Mouse (Mus musculus) cortical plate, adult 2 months (tissue): ENCODE results near the gene Tank. TPM values are rescaled to one million over a fixed set of nuclear protein-coding genes. Genes with fewer than 3 reads are reported as not detected.

Source experiments
- H3K27ac ChIP-seq: fragments of 200-500 bp; 2 replicates; pipeline ENCODE4 v1.5.1; 2012; ENCODE audit warnings: low read length, control low read depth, inconsistent platforms; ENCODE audit not compliant: insufficient read depth
- H3K4me1 ChIP-seq: fragments of 200-500 bp; 2 replicates; pipeline ENCODE4 v1.6.1; 2011; ENCODE audit warnings: low read length; ENCODE audit not compliant: control insufficient read depth, insufficient read depth
- H3K4me3 ChIP-seq: fragments of 200-500 bp; 2 replicates; pipeline ENCODE4 v1.5.1; 2011; ENCODE audit warnings: mild to moderate bottlenecking, low read length, control low read depth; ENCODE audit not compliant: insufficient read depth
- CTCF ChIP-seq: fragments of 200-500 bp; IDR thresholded peaks from 2 replicates; pipeline ENCODE4 v1.5.1; 2011; ENCODE audit warnings: mild to moderate bottlenecking, control low read depth, low read length; ENCODE audit not compliant: insufficient read depth; ENCODE audit errors: extremely low read depth
- POLR2A ChIP-seq: fragments of 200-500 bp; IDR thresholded peaks from 2 replicates; pipeline ENCODE4 v1.6.1; 2011; ENCODE audit warnings: mild to moderate bottlenecking, low read length, control low read depth; ENCODE audit not compliant: insufficient read depth; ENCODE audit errors: extremely low read depth
- polyA plus RNA-seq: library from polyadenylated mRNA; depleted of rRNA; stranded (reverse); fragments of >200 nt; gene quantifications from 2 replicates; pipeline ENCODE4 v1.2.3, GENCODE M21; 2012; rRNA removed

Tank gene
- polyA plus RNA-seq = 35.8 and 37.5 TPM in 2 replicates

DNA sequence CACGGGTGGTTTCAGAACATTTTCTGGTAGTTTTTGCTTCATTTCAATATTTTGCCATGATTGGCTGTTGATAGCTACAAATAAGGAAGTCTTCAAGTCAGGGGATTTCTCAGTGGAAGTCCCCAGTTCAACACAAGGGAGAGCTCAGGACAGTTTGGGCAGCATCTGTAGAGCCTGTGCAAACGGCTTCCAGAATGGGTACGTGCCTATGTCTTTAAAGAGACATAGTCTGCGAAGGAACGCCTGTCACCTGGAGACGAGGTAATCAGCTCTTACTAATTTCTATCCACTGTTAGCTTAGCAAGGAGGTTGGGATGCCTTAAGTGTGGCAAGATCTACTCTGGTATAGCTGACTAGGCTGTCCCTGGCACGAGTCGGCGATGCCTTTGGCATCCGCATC lies at the start of gene Tank:
Gene Tank, plus strand, starts transcription at position 153 of the 400 bp plus-strand sequence.
- Histone ChIP-seq H3K4me1 (no peaks in the 10 kb centered on the region), H3K27ac (no peak within 1 kb of the TSS), H3K4me3 (no peak within 1 kb of the TSS)
- TF ChIP-seq CTCF (no peak), POLR2A (no peak)

DNA sequence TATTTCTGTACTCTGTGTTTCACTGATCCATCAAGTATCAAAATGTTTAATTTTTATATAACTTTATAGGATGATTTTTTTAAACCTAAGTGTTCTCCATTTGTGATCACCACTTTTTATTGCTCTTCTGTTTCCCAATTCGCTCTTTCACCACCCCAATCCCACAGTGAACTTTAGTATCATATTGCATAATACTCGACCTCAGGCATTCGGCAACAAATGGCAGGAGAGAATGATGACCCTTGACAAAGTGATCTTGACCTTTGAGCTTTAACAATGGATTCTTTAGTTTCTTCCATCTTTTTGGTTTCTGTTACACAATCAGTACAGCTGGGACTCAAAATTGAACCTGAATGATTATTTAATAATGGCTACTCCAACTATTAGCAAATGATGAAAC lies 46.1 kb upstream of the Tank start:
- Histone ChIP-seq H3K4me3 (no peak overlapping the region), H3K4me1 (peaks cover 3% of the 10 kb centered on the region), H3K27ac (no peak overlapping the region)
- TF ChIP-seq CTCF = no peak
- no peak for TF ChIP-seq POLR2A

DNA sequence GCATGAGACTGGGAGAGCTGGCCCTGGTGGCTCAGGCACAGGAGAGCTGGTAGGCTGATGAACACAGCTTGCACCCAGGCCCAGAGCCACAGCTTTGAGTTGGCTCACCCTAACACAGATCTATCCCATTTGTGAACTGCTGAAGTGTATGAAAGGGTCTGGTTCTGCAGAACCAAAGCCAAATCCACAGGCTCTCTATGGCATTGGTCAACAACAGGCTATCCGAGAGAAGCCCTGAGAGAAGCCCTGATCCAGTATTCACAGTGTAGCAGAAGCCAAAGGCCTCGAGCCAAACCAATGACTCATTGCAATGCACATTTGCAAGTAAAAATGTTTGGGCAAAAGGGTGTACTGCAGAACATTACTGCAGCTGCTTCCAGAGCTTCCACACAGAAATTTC lies 45.3 kb upstream of the Tank start:
- Histone ChIP-seq H3K27ac (peak overlapping the region; percentile 95), H3K4me1 (peaks cover 3% of the 10 kb centered on the region), H3K4me3 (no peak overlapping the region)
- TF ChIP-seq POLR2A (no peak), CTCF (no peak)

DNA sequence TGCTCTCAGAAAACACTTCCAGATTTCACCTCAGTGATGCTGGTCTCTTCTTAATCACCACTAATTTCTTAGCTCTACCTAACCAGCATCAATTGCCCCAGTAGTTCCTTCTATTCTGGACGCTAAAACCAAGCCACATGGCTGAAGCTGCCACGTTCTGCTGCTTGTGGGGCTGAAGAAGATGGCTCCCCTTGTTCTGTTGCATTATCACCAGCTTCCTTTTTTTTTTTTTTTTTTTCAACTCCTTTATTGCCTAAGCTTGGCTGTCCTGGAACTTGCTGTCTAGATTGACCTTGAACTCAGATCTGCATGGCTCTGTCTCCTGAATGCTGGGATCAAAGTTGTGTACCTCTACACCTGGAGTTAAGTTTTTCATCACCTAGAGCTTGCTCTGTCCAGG lies 41.5 kb upstream of the Tank start:
- Histone ChIP-seq H3K27ac (no peak overlapping the region), H3K4me1 (peaks cover 3% of the 10 kb centered on the region), H3K4me3 (no peak overlapping the region)
- TF ChIP-seq POLR2A (no peak), CTCF (no peak)

DNA sequence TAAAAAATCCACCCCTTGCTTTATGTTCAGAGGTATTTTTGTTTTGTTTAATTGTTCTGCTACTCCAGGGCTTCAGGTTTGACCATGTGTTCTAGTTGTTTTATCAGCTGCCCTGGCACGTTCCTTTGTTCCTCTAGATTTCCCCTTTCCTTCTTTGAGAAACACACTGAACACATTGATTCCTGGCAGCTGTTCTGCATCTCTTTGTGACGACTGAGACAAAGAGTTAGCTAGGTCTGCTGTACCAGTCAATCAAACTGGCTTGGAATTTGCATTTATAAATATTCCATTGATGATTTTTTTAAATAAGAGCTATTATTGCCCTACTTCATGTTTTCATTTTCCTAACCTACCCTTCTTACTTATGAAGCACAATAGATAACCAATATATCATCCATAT lies 39.0 kb upstream of the Tank start:
- TF ChIP-seq CTCF (no peak), POLR2A (no peak)
- H3K4me1 ChIP-seq = no peaks in the 10 kb centered on the region
- H3K27ac ChIP-seq = no peak overlapping the region
- H3K4me3 ChIP-seq = no peak overlapping the region

DNA sequence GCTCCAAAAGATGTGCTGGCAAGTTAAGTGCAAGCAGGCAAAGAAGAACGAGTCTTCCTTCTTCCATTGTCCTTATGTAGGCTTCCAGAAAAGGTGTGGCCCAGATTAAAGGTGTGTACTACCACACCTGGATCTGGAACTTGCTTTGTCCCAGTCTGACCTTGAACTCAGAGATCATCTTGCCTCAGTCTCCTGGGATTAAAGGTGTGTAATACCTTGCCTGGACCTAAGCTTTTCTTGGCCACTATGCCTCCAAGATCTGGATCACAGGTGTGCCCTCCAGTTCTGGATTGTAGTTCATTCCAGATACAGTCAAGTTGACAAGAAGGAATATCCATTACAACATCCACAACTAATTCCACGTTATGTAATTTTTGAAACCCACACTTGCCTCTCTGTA lies 36.0 kb upstream of the Tank start:
- H3K27ac ChIP-seq = no peak overlapping the region

DNA sequence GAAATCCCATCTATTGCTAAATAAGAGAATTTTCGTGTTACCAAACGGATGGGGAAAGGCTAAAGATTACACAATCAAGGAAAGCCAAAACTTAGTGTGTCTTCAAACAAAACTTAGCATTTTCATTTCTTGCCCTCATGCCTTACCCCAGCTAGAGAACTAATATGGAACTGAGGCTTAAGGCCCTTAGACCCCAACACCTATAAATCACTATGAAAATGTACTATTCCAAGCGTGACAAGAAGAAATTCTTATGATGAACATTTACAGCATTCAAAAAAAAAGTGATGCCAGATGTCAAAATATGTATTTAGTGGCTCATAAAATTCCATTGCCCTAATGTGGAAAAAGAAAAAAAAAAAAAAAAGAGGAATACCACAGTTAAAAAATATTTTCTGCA lies 32.7 kb upstream of the Tank start:
- Histone ChIP-seq H3K27ac (no peak overlapping the region), H3K4me1 (no peaks in the 10 kb centered on the region), H3K4me3 (no peak overlapping the region)
- TF ChIP-seq POLR2A = no peak
- no peak for TF ChIP-seq CTCF

More for the DNA sequence above, 36.0 kb upstream of the Tank start:
- Histone ChIP-seq H3K4me3 (no peak overlapping the region), H3K4me1 (no peaks in the 10 kb centered on the region)
- TF ChIP-seq CTCF (no peak), POLR2A (no peak)

DNA sequence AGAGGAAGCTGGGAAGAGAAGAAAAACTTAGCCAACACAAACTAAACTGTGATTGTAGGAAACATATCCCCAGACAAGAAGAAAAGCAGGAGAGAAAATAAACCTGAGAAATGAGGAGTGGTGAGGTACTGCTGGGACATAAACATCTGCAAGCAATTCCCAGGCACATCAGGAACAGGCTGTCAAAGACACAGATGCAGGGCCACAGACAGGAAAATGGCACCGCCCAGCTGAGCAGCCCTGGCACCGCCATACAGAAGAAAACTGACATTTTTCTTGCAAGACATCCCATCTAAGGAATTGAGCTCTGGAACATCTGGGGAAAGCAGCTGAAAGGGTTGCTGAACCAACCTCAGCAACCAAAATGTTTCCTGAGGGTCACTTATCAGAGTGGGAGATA lies 30.4 kb upstream of the Tank start:
- Histone ChIP-seq H3K27ac (no peak overlapping the region), H3K4me3 (no peak overlapping the region), H3K4me1 (no peaks in the 10 kb centered on the region)
- TF ChIP-seq POLR2A = no peak
- no peak for TF ChIP-seq CTCF

DNA sequence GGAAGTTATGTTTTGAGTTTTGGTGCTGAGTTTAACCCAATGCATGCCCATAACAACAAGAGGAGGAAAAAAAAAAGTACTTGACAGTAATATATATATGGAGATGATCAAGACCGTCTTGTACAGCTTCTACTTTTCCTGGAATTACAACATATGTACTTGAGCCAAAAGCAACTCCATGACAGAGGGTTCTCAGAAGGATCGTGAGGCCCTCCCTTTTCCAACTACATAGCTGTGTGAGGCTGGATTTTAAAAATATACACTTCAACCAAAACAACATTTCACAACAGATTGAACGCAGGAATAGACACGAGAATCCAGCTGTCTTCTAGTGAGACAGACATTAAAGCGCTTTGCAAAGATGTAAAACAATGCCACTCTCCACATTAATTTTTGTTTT lies 26.7 kb upstream of the Tank start:
- Histone ChIP-seq H3K4me1 (no peaks in the 10 kb centered on the region), H3K4me3 (no peak overlapping the region), H3K27ac (no peak overlapping the region)
- TF ChIP-seq CTCF (no peak), POLR2A (no peak)

DNA sequence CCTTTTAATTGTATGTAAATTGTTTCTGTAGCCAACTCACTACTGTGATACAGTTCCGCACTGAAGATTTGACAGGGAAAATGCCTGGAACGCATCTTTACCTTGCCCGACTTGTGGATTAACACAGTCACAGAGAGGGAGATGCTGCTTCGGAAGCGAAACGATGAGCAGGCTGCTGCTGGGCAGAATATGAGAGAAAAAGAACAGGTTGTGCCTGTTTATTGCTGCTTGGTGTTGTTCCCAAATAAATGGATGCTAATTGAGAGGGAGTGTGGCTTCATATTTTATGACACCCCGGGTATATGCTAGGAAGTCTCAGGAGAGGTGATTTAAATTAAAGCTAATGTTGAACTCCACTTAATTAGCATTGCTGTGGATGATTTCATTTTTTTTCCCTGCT lies 23.0 kb upstream of the Tank start:
- H3K27ac ChIP-seq = no peak overlapping the region
- no peak for TF ChIP-seq CTCF
- no peak for TF ChIP-seq POLR2A
- no peaks in the 10 kb centered on the region for H3K4me1 ChIP-seq
- H3K4me3 ChIP-seq = no peak overlapping the region

DNA sequence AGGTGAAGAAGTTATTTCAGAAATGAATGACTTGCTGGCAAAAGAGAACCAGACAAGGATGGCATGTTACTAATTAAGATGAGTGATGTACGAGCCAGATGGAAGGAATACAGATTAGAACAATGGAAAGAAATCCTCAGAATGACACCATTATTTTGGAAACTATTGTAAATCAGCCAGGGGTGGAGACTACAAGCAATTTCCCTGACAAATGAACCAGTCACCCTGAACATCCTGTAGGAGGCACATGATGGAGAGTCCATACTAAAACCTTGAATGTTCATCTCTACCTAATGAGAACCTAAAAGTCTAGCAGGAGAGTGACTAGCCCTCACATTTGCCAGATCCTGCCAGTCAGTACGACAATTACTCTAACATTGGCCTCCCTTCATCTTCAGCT lies 22.6 kb upstream of the Tank start:
- TF ChIP-seq CTCF (no peak), POLR2A (no peak)
- Histone ChIP-seq H3K27ac (no peak overlapping the region), H3K4me1 (no peaks in the 10 kb centered on the region), H3K4me3 (no peak overlapping the region)
